Mouse (Mus musculus) spleen, postnatal 14 days (tissue): ENCODE data around the gene Gm28305.

Source experiments
- DNase-seq, 2 experiments: peaks; one replicate each; pipeline ENCODE4 v3.0.0; 2021 to 2022; ENCODE audit warnings: low spot score in 2 of 2

Gene Gm28305

DNA sequence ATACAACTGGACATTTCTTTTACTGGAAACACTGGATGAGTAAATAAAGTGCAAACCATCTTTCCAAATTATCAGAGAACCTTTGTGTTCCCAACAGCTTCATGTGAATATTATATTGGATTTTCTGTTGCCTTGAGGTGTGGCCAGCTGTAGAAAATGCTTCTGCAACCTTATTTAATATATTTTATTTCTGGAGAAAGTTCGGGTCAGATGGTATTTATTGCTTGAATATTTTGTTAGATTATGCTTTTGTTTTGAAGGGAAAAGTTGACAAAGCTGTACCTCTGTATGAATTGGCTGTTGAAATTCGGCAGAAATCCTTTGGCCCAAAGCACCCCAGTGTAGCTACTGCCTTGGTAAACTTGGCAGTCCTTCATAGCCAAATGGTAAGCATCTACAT lies at the start of gene Gm28305:
TSS of gene Gm28305 (plus strand) at position 301 of the 400 bp plus-strand sequence.
- no peak for DNase-seq

DNA sequence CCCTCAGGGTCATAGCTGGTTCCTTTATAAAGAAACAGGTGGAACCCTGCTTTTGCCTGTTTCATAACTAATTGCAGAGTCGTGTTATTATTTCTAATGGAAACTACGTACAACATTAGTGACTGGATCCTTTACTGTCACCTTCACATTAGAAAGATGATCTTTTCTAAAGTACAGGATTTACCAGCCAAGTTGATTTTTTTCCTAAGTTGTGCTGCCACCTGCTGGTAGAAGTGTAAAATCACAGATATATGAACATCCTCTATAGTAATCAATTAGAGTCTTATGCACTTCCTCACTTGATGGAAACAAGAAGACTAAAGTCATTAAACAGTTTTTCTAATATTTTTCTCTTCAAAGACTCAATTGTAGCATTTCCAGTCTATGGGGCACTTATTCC lies 44.0 kb upstream of the Gm28305 start:
- DNase-seq = peak in 1 of 2 experiments; percentile 23

DNA sequence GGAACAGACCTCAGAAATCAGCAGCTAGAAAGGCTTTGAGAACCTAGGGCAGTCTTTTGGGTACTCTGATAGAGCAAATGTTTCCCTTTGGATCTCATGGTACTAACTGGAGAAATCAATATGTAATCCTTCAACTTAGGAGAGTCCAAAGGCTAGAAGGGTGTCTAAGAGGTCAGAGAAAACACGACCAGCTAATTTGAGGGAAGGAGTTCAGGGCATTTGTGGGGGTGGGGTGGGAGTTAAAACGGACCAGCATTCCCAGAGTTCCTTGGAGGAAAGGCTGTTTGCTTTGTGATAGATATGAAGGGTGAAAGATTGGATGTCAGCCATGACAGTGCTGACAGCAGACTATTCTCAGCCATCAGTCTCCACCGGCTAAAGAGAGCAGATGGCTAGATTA lies 39.9 kb upstream of the Gm28305 start:
- DNase-seq = no peak

DNA sequence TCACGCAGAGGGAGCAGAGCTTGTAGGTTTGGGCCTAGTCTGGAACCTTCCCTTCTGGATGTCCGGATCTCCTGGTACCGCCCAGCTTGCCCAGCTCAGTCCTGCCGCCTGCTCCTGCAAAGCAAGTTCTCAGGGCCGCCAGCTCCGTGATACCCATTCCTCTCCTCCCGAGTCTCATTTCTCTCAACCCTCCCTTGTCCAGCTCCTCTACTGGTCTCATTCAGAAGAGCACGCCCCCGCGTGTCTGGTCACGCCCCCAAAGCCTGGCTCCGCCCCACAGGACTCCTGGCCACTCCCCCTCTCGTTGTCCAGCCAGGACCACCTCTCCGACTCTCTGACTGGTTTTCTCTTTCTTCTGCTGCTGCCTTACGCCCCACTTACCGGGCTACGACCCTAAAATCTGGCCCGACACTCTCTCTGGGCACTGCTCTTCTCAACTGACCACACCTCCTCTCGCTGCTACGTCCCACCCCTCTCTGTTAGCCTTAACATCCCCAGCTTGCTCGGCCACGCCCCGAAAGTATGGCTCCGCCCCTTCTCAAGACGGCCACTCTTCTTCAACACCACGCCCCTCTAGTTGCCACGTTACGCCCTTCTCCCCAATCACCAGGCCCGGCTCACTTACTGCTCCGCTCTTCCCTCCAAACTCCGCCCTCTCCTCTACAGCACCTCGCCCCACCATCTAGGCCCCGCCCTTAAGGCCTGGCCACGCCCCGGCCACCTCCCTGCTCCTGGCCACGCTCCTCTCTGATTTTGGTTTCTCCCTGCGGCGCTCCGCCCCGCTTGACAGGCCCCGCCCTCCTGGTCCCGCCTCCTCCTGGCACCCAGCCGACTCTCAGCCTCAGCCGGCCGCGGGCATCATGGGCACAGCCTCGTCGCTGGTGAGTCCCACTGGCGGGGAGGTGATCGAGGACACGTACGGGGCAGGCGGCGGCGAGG lies 38.3 kb upstream of the Gm28305 start, which contains the start of gene Nphp3:
TSS of gene Nphp3 (plus strand) at position 624 of the 939 bp plus-strand sequence.
- peak; percentile 95 to 96 for DNase-seq

DNA sequence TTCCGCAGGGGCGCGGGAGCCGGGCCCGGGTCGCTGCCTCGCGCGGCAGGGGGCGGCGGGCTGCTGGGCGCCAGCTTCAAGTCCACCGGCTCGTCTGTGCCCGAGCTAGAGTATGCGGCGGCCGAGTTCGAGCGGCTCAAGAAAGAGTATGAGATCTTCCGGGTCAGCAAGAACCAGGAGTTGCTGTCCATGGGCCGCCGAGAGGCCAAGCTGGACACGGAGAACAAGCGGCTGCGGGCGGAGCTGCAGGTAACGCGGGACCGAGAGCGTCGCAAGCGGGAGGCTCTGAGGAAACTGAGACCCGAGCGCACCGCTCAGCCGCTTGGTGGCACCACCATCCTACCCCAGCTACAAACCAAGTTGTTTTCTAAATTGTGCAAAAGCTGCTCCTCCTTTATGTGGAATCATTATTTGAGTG lies 37.5 kb upstream of the Gm28305 start:
- DNase-seq = peak; percentile 29 to 46

DNA sequence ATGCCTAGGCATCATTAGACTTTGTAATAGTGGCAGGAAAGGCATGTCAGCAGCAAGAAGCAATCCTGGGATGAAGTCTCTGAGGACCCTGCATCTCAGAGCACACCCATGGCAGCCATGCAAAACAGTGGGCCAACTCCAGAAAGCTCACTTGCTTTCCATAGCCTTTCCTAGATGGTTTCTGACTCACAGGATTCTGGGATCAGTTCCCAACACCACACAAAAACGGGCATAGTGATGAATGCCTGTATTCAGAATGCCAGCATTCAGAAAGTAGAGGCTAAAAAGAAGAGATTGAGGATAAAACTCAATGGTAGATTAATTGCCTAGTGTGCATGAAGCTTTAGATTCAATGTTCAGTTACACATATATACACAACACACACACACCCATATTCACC lies 25.9 kb upstream of the Gm28305 start:
- no peak for DNase-seq

DNA sequence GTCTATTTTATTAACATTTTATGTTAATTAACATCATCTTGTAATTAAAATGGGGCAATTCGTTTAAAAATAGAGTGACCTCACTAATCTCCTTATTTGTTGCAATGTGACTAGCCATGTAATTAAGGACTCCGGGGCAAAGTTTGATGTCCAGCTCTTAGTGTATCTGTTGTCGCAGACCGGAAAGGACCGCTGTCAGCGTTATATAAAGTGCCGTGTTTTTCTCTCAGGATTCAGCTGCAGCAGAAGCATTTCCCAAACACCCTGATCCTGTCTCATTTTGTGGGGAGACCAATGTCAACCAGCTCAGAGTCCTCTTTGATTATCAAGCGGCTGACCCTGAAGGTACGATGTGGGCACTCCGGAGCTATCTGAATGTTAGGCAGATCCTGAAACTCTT lies 19.4 kb upstream of the Gm28305 start:
- DNase-seq = no peak

DNA sequence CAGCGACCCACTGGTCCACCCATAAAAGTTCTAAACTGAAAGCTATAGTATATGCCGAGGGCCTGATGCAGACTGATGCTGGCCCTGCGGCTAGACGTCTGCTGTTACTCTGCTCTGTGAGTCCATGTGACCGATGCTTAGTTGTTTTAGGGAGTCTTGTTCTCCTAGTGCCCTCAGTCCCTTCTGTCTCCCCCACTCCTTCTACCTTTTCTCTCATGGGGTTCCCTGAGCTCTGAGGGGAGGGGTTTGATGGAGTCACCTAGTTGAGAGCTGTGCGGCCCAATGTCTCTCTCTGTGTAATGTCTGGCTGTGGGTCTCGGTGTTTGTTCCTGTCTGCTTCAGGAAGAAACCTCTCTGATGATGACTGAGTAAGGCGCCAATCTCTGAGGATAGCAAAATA lies 13.3 kb upstream of the Gm28305 start:
- DNase-seq = no peak

DNA sequence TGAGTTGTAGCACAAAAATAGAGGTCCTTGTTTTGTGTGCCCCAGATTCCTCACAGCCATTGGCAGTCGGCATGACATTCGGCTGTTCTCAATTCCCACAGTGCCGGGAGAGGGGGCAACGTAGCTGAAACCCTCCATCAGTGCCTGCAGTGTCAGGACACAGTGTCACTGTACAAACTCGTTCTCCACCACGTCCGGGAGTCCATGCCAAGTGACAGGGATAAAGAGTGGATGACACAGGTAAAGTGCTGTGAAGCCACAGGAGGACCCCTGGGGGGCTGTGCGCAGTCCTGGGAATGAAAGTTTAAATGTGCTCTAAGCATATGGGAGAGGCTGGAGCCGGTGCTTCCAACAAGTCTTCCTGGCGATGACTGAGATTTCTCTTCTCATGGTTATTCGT lies 10.6 kb upstream of the Gm28305 start:
- no peak for DNase-seq

DNA sequence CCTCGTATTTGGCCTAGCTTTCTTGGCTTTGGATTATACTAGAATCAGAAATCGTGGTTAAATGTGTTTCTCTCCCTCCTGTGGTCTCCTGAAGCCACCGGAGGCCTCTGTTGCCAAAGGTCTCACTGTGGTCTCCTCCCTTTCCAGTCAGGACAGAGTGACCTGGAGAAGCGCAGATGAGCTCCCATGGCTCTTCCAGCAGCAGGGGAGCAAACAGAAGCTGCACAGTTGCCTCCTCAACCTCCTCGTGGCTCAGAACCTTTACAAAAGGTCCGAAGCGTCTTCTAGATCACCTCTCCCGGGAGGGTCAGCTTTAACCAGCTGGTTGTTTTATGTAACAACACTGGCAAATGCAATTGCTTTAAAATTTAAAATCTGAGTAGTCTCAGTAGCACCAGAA lies 6.2 kb upstream of the Gm28305 start:
- no peak for DNase-seq

DNA sequence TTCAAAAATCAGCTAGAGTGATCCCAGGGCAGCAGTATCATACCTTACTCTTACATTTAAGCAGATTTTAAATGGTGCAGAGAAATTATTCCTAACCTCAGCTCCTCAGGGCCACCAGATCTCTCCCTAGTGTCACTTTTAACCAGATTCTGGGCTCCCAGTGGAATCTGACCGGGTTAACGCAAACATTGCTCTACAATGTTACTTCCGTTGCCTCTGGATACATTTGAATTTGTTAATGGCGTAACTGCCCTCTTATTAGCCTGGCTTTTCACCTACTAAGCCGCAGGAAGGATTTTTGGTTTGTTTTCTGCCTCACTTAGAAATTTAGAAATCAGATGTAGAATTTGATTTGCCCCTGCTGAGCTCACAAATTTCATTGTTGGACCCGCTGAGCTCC lies 5.7 kb upstream of the Gm28305 start:
- DNase-seq = no peak

DNA sequence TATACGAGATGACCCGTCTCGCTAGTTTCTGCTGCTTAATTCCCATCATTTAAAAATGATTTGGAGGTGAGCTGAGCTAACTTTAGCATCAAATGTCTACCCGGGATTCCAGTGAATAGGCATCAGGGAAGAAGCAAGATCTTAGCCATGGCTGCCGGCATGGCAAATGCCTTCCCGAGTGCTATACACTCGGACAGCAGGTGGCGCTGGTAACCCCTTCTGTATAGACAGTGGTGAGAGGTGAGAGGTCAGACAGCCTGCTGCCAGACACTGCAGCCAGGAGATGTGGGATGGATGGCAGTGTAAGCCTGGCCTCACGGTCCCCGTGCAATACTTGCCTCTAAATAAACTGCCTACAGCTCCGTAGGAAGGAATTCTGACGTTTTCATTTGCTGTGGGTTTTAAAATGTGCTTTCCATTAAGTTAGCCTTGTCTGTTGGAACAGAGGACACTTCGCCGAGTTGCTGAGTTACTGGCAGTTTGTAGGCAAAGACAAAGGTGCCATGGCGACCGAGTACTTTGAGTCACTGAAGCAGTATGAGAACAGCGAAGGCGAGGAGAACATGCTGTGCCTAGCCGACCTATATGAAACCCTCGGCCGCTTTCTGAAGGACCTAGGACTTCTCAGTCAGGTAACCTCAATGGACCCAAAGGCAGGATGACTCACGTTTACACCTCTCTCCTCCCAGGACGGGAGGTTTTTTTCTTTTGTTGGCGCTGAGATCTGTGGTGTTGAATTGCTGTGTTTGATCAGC lies 5.0 kb upstream of the Gm28305 start:
- DNase-seq = peak; percentile 40 to 56

DNA sequence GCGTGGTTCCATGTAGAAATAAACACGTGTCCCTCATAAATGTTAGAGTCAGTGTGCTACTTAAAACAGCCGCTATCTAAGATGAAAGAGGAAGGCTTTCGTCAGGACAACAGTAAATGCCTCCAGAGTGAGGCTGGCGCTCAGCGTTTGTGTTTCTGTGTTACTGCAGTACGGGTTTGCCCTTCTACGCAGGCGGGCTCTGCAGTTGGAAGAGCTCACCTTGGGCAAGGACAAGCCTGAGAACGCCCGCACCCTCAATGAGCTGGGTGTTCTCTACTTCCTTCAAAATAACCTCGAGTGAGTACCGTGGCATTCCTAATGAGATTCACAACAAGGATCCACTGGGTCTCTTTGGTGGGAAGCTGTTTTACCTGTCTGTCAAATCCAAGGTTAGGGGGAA lies 2.2 kb upstream of the Gm28305 start:
- DNase-seq = no peak

DNA sequence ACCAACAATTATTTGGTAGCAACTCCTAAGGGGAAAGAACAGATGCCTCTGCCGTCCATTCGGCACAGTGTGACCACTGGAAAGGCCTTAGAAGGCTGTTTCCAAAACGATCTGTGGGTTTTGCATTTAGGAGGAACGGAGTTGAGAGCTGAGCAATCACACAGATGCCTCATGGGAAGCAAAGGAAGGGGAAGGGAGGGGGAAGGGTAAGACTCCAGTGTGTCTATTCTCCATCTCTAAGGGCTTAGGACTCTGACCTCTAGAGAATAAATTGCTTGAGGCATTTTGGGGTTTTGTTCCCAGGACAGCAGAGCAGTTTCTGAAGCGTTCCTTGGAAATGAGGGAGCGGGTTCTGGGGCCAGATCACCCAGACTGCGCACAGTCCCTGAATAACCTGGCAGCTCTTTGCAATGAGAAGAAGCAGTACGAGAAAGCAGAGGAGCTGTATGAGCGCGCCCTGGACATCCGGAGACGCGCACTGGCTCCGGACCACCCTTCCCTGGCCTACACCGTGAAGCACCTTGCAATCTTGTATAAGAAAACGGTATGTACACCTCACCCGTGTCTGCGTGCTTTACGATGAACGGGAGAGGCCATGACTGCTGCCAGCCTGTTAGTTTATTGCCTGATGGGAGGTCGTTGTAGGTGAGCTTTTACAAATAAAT lies 1.3 kb upstream of the Gm28305 start:
- no peak for DNase-seq

DNA sequence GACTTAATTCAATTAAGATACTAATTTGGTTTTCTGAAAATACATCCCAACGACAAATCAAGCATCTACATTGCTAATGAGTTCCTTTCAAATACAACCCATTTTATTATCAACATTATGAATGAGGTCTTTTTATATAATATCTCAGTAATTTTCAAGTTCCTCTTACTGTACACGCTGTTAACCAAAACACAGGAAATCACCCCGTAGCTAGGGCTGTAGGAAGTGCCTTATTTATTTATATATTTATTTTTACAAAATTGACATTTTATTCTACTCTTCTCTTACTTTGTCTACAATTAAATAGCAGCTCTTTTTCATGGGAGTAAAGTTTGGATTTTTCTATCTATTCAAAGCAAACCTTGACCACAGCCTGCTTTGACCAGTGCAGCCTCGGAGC lies 720 bp upstream of the Gm28305 start:
- DNase-seq = no peak

DNA sequence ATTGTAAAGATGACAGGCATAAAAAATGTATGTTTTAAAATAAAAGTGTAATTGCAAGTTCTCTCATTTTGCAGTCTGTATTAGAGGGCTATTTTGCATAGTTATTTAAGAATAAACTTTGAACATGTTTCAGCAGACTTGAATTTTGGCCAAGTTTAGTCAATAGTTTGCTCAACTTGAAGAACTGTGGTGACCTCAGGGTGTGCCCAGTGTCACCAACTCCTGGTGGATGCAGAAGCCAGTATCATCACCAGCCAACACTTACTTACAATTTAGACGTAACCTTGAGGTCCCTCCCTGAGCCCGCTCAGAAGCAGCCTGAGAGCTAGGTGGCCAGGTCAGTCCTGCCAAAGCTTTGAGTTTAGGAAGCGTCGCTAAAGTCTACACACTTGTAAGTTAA lies 3.2 kb downstream of the Gm28305 start:
- DNase-seq = no peak

DNA sequence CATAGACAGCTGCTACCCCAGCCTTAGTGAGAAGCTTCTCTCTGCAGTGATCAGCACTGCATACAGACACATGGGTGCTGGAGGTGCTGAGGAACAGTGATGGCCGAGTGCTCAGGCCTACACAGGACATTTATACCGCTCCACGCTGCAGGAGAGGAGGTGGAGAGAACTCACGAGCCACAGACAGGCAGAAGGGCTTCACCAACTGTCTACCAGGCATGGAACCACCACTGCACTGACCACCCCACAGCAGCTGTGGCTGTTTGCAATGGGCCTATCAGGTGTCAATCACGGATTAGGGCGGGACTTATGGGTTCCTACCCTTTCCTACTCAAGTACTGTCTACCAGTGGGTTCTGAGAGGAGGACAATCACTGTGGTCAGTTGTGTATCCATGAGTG lies 10.6 kb downstream of the Gm28305 start:
- no peak for DNase-seq

DNA sequence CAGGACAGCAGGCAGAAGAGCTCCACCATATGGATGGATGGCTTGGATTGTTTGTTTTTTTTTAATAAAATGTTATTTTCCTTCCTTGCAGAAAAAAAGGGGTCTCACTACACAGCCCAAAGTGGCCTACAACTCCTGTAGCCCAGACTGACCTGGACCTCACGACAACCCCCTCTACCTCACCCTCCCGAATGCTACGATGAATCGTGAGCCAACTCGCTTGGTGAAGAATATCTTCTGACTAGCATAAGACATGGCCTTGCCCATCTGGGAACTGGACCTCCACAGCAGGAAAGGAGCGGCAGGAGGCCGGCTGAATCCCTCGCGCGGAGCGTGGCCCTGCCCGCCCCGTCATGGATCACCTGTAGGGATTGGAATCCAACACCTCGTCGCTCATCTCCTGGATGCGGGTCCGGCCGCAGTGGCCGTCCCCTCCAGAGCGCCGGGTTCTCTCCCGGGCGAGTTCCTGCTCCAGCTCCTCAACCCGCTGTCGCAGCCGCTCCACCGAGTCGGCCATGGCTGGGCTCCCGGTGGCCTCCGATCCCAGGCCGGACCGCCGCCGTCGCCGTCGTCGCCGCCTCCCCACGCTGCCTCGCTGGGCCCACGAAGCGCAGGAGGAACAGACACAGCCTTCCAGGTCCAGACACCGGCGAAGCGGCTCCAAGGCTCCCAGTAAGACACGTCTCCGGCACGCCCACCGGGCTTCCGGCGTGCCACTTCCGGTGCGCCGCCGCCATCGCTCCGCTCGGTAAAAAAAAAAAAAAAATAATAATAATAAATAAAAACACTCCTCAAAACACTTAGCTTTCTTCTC lies 22.2 kb downstream of the Gm28305 start, which contains the start of gene Uba5:
TSS of gene Uba5 (minus strand) at position 705 of the 814 bp plus-strand sequence.
- peak; percentile 34 to 63 for DNase-seq

DNA sequence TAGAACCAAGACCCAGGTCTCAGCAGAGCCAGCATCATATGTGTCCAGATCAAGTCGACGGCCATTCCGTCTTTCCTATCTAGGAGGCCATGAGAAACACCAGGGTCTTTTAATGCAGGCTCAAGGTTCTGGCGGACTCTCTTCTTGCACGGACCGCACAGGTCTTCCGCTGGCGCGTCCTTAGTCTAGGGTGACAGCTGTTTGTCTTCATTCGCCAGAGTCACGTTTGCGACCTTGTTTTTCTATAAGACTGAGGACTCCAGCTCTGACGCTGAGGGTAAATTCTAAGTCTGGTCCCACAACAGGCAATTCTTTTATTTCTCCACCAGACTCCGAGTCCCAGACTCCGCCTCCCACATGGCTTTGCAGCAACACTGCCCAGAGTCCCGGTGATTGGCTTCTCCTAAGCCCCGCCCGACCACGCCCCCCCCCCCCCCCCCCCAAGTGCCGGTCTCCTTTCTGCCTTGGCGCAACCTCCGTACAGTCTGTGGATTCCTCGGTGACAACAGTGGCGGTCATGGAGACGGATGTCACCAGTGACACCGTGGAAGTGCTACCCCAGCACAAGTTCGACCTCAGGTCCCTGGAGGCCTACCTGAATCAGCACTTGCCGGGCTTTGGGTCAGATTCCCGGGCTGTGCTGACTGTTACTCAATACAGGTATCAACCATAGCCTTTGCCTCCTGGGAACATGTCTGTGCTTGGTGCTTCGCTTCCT lies 22.9 kb downstream of the Gm28305 start, which contains the start of gene Acad11:
TSS of gene Acad11 (plus strand) at position 134 of the 718 bp plus-strand sequence.
- peak; percentile 62 to 76 for DNase-seq

DNA sequence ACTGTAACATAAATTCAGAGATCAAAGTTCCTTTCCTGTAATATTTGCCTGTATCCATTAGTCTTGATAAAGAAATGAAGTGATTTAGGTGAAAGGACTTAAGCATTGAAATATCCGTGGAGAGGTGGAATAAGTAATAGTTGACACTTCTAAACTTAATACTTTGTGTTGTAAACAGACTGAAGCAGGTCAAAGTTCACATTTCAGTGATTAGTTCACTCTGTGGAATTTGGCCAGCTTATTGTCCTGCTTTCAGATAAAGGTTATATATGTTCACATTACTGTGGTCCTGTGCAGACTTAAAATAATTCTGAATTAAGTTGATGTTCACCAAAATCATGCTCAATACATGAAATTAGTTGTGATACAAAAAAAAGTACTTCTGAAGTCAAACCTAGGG lies 24.1 kb downstream of the Gm28305 start:
- no peak for DNase-seq

DNA sequence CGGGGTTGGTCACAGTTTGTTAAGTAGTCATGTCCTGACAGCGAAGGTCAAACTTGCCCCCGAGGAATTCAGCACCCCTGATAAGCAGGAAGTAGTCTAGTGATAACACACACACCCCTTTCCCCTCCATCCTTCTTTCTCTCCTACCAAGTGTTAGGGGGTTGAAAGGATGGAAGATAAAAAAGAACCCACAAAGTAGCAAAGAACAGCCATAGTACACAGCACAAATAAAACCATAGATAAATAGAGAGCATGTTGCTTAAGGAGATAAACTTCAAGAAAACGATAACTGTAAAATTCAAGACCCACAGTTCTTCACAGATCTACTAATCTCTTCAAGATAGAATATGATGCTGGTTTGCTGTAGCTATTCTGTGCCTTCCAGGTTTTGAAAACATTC lies 29.8 kb downstream of the Gm28305 start:
- DNase-seq = no peak
